Mouse (Mus musculus): Measurements from ENCODE around the gene Iqcb1.
A peak's percentile ranks its signal among the peaks of the same experiment; 100 is the strongest.

Gene Iqcb1

DNA sequence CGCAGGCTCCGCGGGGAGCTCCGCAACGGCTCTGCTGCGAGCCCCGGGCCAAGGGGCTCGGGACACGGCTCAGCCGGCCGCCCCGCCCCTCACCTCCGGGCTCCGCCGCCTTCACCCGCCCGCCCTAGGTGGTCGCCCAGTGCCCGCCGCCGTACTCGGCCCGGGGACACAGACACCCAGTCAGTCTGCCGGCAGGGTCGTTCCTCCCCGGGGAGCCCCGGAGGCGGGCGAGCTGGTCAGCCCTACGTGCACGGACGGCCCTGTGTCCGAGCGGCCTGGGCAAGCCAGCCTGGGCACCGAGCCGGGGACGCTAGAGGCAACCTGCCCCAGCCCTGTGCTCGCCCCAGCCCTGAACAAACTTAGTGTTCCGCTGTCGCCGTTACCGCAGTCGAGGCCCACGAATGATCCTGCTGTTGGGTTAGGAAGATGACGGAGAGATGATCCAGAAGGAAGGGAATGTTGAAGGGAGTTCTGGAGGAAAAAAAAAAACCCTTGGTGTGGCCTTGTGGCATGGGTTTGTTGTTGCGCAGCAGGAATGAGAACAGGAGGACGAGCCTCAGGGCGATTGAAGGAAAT lies 47.2 kb downstream of the Iqcb1 start:
- DNase-seq (ENCODE audit: low read depth, low spot score), result peak; percentile 71

DNA sequence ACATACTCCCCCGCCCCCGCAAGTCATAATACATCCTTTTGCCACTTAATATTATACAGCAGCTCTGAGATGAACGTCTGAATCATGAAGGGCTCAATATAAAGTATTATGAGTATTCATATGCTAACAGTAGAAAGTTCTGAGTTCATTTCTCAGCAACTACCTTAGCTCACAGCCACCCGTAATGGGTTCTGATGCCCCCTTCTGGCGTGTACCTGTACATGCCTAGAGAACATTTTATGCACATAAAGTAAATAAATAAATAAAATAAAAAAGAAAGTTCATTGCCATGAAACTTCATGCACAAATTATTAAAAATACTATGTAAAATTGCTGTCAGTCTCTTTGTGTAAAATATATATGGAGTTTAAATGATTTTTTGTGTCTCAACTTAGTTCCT lies 49.1 kb downstream of the Iqcb1 start:
- DNase-seq (ENCODE audit: low read depth, low spot score), result peak; percentile 63

DNA sequence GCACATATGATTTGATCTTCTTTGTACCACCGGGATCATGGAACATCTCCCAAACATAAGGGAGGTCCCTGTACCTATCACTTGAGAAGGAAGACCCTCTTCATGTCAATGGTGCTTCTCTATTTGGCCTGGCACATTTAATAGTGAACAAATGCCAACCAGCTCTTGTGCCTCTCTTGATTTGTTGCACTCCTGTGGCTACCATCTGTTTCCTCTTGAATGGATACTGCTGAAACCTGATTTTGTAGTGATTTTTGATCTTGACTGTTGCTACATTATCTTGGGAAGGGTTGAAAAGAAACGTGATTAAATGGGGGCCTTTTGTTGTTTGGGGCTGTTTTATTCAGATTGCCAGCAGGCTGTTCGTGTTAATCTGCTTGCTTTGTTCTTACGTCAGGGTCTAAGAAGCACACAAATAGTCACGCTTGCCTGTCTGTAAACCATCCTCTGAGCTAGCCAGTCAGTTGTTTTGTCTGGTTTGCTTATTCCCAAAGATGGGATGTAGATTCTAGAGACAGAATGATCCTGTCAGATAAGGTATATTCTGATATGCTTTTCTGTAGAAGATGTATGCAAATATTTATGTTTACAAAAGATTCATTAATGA lies 54.7 kb downstream of the Iqcb1 start:
- no peak for DNase-seq (ENCODE audit: low read depth, low spot score)

DNA sequence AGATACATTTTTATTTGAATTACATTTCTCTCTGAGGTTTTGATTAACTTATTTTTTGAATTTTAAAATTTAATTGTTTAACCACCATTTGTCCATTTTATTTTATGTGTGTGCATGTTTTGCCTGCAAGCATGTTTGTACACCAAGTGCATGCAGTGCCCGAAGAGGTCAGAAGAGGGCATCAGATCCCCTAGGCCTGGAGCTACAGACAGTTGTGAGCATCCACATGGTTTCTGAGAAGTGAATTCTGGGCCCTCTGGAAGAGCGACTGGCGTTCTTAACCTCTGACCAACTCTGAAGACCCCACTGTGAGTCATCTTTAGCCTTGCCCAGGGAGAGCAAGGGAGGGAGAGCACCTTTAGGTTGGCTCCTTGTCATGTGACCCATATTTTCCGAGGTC lies 56.7 kb downstream of the Iqcb1 start:
- DNase-seq (ENCODE audit: low read depth, low spot score), result peak; percentile 59

DNA sequence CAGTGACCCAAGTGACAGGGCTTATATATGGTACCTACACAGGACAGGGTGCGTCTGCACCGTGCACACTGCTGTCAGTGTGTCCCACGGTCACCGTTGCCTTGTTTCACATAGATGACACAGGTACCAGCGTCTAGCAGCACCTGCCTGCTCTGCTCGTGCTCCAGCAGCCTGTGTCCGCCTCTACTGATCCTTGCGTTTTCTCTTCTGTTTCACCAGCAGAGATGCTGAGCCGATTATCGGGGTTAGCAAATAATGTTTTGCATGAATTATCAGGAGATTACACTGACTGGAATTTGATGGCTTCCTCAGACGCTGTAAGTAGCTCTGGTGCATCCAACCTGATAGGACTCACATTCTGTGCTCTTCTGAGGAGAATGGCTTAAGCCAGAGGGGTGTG lies 57.7 kb downstream of the Iqcb1 start:
- DNase-seq (ENCODE audit: low read depth, low spot score), result no peak

DNA sequence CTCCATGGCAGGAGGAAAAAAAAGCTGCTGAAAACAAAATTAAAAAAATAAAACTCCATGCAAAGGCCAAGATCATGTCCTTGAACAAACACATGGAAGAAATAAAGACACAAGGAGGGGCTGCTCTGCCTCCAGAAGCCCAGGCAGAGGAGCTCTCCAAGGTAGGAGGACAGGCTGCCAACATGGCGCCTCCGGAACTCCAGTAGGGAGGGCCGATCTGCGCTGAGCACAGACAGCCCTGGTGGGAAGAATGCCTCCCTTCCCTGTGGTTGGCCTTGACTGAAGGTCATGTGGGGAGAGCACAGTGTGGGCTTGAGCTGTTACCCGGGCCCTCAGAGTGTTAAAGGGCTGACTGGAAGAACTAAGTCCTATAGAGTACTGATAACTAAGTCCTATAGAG lies 59.4 kb downstream of the Iqcb1 start:
- DNase-seq (ENCODE audit: low read depth, low spot score), result no peak

DNA sequence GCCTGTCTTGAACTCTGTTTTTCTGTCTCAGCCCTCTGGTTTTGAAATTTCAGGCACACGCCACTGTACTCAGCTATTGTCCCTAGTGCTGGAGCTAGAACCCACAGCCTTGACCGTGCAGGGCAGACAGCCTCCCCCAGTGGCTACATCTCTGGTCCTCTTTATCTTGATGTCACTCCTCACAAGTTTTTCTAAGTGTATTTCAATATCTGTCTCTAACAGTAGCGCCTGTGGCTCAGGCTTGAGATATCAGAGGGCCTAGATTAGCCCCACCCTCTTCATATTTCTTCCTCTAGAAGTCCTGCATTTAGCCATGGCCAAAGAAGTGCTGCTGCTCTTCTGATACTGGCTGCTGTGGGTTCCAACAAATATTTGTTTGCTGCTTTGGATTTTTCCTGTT lies 62.4 kb downstream of the Iqcb1 start:
- no peak for DNase-seq (ENCODE audit: low read depth, low spot score)

DNA sequence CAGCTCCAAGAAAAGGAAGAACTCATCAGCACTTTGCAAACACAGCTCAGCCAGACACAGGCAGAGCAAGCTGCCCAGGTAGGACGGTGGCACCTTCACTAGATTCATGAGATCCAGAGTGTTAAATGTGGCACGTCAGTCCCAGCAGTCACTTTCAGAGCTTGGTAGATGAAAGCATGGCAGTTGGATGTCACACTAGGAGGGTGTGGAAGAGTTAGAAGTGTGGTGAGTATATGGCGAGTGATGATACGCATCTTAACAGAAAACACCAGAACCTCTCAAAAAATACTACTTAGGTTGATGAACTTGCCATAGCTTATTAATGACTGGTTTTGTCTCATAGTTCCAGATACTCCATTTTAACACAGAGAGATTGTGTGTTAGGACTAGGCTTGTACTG lies 63.2 kb downstream of the Iqcb1 start:
- DNase-seq (ENCODE audit: low read depth, low spot score), result no peak

DNA sequence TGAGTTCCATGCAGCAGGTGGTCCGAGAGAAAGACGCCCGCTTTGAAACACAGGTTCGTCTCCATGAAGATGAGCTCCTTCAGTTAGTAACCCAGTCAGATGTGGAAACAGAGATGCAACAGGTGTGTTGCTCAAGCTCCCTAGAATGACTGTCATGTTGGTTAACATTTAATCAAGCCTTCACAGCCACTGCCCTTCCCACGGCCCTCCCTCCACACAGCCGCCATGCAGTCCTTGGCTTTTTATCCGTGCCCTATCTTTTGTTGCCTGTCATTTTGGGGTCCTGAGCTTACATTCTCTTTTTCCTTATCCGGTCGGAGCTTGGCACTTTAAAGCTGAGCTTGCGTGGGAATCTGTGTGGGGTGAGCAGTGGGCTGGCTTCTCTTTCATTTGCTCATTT lies 65.1 kb downstream of the Iqcb1 start:
- DNase-seq (ENCODE audit: low read depth, low spot score), result no peak

DNA sequence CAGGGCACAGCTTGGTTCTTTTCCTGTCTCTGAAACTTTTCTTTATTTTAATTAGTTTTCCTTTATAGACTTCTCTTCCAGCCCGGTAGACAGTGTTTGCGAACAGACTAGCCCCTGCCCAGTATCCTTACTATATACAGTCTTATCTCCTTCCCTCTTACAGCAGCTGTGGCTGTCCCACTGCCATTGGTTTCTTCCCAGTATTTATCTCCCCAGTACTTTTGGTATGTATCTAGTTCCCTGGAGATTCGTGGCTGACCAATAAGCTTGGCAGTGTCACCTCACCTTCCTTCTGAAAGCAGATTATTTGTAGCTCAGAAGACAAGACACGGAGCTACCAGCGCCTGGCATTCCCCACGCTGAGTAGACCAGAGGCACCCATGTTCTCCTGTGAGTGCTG lies 68.5 kb downstream of the Iqcb1 start:
- DNase-seq (ENCODE audit: low read depth, low spot score), result no peak

DNA sequence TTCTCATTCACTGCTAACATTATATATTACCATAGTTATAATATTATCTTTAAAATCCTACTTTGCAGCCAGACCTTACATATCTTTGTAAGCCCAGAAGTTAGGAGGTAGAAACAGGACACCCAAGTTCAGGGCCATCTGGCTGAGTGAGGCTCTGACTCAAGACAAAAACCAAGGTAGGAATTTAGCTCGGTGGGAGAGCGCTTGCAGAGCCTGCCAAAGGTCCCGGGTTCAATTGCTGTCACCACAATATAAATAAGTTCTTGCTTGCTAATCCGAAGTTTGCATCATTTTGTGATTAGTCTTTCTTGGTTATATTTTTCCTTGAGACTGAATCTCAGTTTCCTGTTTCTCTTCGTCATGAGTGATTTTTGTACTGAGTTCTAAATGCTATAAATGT lies 75.0 kb downstream of the Iqcb1 start:
- DNase-seq (ENCODE audit: low read depth, low spot score), result no peak

DNA sequence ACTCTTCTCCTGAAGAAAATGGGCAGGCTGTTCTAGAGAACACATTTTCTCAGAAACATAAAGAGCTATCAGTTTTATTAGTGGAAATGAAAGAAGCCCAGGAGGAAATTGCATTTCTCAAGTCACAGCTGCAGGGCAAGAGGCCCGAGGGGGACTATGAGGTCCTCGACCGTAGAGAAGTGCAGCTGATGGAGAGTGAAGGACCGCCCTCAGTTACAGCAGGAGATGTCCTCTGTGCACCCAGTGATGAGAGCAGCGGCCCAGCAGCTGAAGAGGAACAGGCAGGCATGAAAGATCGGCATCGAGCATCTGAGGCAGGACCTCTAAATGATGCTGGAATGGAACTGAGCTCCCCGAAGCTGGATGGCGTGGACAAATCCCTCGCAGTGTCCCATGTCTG lies 83.7 kb downstream of the Iqcb1 start:
- no peak for DNase-seq (ENCODE audit: low read depth, low spot score)

DNA sequence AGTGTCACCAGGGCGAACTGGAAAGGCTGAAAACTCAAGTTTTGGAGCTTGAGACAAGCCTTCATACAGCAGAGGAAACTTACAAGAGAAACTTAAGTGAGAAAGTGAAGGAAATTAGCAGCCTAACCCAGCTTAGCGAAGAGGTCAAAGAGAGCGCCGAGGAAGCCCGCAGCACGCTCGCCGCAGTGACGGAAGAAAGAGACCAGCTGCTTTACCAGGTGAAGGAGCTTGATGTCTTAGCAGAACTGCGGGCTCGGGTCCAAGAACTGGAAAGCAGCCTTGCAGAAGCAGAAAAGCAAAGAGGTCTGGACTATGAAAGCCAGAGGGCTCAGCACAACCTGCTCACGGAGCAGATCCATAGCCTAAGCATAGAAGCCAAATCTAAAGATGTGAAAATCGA lies 84.1 kb downstream of the Iqcb1 start:
- no peak for DNase-seq (ENCODE audit: low read depth, low spot score)

DNA sequence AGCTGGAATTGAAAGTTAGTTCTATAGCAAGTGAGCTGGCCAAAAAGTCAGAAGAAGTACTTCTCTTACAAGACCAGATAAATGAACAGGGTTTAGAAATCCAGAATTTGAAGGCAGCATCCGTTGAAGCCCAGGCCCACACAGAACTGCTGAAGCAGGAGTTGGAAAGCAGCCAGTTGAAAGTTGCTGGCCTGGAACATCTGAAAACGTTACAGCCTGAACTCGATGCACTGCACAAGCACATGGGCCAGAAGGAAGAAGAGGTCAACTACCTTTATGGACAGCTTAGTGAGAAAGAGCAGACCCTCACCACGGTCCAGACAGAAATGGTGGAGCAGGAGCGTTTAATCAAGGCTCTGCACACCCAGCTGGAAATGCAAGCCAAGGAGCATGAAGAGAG lies 86.0 kb downstream of the Iqcb1 start:
- no peak for DNase-seq (ENCODE audit: low read depth, low spot score)

DNA sequence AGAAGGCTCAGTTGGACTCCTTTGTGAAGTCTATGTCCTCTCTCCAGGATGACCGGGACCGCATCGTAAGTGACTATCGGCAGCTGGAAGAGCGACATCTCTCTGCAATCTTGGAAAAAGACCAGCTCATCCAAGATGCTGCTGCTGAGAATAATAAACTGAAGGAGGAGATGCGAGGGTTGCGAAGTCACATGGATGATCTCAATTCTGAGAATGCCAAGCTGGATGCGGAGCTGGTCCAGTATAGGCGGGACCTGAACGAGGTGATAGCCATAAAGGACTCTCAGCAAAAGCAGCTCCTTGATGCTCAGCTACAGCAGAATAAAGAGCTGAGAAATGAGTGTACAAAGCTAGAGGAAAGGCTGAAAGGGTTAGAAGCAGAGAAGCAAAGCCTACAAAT lies 90.3 kb downstream of the Iqcb1 start:
- no peak for DNase-seq (ENCODE audit: low read depth, low spot score)

DNA sequence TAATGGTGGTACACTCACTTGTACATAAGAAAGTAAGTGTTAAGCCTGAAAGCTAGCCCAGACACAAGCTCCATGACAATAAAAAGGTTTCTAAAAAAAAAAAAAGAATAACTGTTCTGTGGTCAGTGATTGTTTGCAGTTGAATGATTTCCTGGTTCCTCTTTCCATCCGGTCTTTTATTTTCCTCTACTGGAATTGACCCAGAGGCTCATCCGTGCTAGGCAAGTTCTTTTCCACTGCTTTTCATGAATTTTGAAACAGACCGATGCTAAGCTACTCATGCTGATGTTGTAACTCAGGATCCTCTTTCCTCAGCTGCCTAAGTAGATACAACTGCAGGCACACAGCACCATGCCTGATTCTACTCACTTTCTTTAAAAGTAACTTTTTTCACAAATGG lies 92.2 kb downstream of the Iqcb1 start:
- no peak for DNase-seq (ENCODE audit: low read depth, low spot score)

DNA sequence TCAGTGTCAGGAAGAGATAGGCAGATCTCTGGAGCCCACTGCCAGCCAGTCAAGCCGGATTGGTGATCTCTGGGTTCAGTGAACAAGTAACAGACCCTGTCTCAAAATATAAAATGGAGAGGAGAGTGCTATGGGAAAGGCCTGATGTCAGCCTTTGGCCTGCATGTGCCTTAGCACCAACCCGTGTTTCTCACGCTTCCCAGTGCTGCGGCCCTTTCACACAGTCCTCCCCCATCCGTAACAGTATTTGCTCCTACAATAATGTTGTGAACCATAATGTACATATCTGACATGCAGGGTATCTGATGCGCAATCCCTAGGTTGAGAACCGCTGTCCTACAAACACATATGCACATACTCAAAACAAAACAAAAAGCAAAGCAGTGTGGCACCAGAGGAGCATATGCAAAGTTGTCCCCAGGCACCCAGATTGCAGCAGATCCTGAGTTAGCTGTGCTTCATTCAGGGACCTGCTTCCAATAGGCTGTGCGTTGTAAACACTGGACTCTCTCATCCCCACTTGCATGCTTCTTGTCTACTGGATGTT lies 93.0 kb downstream of the Iqcb1 start:
- no peak for DNase-seq (ENCODE audit: low read depth, low spot score)

DNA sequence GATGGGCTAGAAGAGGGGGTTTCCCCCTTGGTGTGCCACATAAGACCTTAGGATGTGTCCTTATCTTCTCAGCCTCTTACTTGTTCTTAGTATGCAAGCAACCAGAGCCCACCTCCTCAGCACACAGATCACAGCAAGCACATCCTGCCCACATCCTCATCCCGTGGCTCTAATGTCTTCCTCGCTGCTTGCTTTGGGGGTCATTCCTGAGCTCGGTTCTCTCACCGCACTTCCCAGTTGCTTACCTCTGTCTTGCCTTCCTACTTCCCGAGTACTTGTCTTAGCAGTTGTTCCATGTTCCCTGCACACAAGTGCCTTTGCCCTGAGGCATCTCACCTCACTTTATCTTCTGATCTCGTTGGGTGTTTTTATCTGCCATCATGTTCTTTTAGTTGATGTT lies 93.8 kb downstream of the Iqcb1 start:
- no peak for DNase-seq (ENCODE audit: low read depth, low spot score)
